Mouse (Mus musculus): ENCODE measurements around the gene Ambp. TPM values are rescaled to one million over a fixed set of nuclear protein-coding genes. Genes with fewer than 3 reads are reported as not detected.

The Ambp gene
- polyA plus RNA-seq, 1 experiment from 2014 or later = 1.5 TPM

DNA sequence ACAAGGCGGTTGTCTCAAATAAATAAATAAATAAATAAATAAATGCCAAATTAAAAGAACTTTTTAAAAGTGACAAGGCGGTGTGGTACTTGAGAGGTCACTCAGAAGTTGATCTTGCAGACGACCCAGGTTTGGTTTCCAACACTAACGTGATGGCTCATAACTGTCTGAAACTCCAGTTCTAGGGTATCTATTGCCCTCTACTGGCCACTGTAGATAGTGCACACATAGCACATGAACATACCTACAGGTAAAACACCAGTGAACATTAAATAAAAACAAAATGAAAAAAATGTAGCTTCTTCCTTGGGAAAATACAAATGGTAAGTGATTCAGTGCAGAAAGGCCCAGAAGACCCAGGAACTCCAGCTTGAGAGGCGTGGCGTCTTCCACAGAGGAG, 7.3 kb downstream of the Ambp start:
- H3K27ac ChIP-seq (ENCODE audit: low read length) = no peak overlapping the region
- H3K4me2 ChIP-seq (ENCODE audit: low read depth, low read length) = no peak overlapping the region
- 94% methylated on average over 6 of the region's 6 CpGs for WGBS
- ATAC-seq (replicated peaks; ENCODE audit: extremely low read depth, insufficient read depth, low FRiP score) = no peak
- peaks cover 4% of the 10 kb centered on the region for H3K9me3 ChIP-seq (replicated peaks; ENCODE audit: control insufficient read depth, low read length)
- H3K27me3 ChIP-seq (ENCODE audit: control insufficient read depth, insufficient read depth, low read length) = peaks cover 2% of the 10 kb centered on the region
- no peaks in the 10 kb centered on the region for H3K4me1 ChIP-seq (ENCODE audit: control insufficient read depth, insufficient read depth, low read length)
- H3K9ac ChIP-seq (ENCODE audit: low read length) = no peak overlapping the region
- H3K36me3 ChIP-seq (ENCODE audit: control insufficient read depth, insufficient read depth) = no peaks in the 10 kb centered on the region
- no peak overlapping the region for H3K4me3 ChIP-seq (ENCODE audit: low read length)

DNA sequence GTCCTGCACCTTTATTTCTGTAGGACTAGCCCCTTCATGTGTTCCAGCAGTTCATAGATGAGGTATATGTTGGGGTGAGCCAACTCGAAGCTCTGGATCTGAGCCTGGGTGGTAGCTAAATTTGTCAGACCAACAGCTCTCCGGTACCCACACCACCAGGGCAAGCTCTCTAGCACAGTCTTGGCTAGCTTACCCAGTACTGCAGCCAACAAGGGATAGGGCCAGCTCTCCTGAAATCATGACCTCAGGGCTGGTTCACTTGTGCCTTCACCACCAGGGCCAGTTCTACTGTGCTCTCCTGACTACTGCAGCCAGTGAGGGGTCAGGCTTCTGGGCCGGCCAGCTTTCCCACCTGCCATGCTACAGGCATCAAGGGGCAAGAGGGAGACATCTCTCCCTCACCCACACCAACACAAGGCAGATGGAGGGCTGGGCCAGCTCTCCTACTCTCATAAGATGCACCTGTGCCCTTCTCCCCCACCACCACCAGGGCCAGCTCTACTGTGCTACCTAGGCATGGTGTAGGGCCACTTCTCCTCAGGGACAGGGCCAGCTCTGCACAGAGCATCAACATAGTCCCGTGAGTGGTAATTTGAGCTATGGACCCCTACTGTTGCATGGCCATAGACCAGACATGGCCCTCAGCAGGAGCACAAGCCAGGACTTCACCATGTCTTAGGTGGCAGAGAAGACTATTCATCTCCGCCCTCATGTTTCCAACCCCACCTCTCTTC, 24.5 kb downstream of the Ambp start:
- 82% methylated on average over 5 of the region's 5 CpGs for WGBS
- H3K4me1 ChIP-seq (ENCODE audit: control insufficient read depth, insufficient read depth, low read length) = no peaks in the 10 kb centered on the region
- H3K4me3 ChIP-seq (ENCODE audit: low read length) = no peak overlapping the region
- no peak overlapping the region for H3K9ac ChIP-seq (ENCODE audit: low read length)
- ATAC-seq (replicated peaks; ENCODE audit: extremely low read depth, insufficient read depth, low FRiP score) = no peak
- peaks cover 11% of the 10 kb centered on the region; the same call in 1 of the 2 replicates for H3K36me3 ChIP-seq (ENCODE audit: control insufficient read depth, insufficient read depth)
- H3K9me3 ChIP-seq (replicated peaks; ENCODE audit: control insufficient read depth, low read length) = no peaks in the 10 kb centered on the region
- H3K4me2 ChIP-seq (ENCODE audit: low read depth, low read length) = no peak overlapping the region
- H3K27ac ChIP-seq (ENCODE audit: low read length) = no peak overlapping the region
- H3K27me3 ChIP-seq (ENCODE audit: control insufficient read depth, insufficient read depth, low read length) = no peaks in the 10 kb centered on the region

DNA sequence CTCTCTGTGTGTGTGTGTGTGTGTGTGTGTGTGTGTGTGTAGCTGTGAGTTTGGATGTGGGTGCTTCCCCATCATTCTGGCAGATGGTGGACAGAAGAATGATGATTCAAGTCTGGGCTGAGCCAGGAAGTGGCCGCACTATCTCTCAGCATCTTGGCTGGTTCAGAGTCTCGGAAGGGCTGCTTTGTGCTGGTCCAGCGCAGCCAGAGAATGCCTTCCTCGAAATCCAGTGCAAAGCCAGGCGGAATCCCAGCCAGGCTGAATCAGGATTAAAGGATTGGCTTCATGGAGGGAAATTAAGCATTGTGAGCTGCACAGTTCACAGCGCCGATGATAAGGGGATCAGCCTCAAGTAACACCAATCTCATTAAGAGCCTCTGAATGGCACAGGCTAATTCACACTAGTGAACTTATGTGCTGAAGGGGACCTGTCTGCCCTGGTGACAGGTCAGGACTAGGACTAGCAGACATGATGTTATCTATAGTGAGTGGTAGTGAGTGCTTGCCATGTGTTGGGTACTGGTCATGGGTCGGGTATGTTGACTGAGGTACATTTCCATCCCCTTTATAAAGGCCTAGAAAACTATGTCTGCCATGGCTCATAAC, 29.6 kb downstream of the Ambp start:
- no peaks in the 10 kb centered on the region for H3K27me3 ChIP-seq (ENCODE audit: control insufficient read depth, insufficient read depth, low read length)
- H3K4me1 ChIP-seq (ENCODE audit: control insufficient read depth, insufficient read depth, low read length) = no peaks in the 10 kb centered on the region
- H3K4me3 ChIP-seq (ENCODE audit: low read length) = no peak overlapping the region
- H3K4me2 ChIP-seq (ENCODE audit: low read depth, low read length) = no peak overlapping the region
- H3K27ac ChIP-seq (ENCODE audit: low read length) = no peak overlapping the region
- ATAC-seq (replicated peaks; ENCODE audit: extremely low read depth, insufficient read depth, low FRiP score) = no peak
- peaks cover 12% of the 10 kb centered on the region for H3K36me3 ChIP-seq (ENCODE audit: control insufficient read depth, insufficient read depth)
- 74% methylated on average over 8 of the region's 8 CpGs for WGBS
- H3K9ac ChIP-seq (ENCODE audit: low read length) = no peak overlapping the region
- 0 out of 2 replicates have a peak, but pooled peaks cover 2% of the 10 kb centered on the region for H3K9me3 ChIP-seq (replicated peaks; ENCODE audit: control insufficient read depth, low read length)

DNA sequence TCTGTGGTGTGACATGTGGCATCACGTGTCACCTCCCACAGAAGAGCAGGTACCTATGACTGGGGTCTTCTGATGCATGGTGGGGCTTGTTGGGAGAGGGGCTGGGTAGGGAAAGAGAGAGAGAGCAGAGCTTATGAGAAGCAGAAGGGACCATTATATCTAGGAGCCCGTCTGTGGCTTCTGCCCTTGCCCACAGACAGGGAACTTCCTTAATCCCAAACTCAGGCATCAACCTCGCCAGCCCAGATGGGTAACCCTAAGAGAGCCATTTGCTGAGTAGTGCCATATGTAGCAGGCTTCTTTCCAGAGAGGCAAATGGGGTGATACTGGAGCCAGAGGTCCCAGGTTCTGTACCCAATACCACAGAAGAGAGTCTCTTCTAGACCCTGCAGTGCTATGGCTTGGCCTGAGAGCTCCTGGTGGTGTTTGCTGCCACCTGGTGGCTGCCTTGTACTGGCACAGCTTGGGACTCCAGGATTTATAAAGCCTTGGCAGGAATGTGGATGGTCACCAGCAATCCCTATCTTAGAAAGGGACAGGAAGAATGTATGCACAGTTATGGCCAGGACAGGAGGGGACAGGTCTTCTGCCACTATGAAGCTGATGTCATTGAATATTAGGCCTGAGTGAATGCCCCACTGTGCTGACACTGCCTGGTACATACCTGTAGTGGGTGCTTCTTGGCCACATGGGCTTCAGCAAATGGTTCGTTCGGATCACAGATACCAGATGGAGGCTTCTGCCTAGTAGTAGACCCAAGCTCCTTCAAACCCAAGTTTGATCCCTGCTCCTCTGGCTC, 35.8 kb downstream of the Ambp start:
- Histone ChIP-seq H3K36me3 (ENCODE audit: control insufficient read depth, insufficient read depth) (peaks cover 12% of the 10 kb centered on the region), H3K9me3 (replicated peaks; ENCODE audit: control insufficient read depth, low read length) (0 out of 2 replicates have a peak, but pooled peaks cover 2% of the 10 kb centered on the region), H3K27ac (ENCODE audit: low read length) (no peak overlapping the region), H3K9ac (ENCODE audit: low read length) (no peak overlapping the region), H3K4me2 (ENCODE audit: low read depth, low read length) (no peak overlapping the region), H3K4me3 (ENCODE audit: low read length) (no peak overlapping the region), H3K4me1 (ENCODE audit: control insufficient read depth, insufficient read depth, low read length) (no peaks in the 10 kb centered on the region), H3K27me3 (ENCODE audit: control insufficient read depth, insufficient read depth, low read length) (no peaks in the 10 kb centered on the region)
- 86% methylated on average over 5 of the region's 5 CpGs for WGBS
- ATAC-seq (replicated peaks; ENCODE audit: extremely low read depth, insufficient read depth, low FRiP score) = peak; percentile 72

DNA sequence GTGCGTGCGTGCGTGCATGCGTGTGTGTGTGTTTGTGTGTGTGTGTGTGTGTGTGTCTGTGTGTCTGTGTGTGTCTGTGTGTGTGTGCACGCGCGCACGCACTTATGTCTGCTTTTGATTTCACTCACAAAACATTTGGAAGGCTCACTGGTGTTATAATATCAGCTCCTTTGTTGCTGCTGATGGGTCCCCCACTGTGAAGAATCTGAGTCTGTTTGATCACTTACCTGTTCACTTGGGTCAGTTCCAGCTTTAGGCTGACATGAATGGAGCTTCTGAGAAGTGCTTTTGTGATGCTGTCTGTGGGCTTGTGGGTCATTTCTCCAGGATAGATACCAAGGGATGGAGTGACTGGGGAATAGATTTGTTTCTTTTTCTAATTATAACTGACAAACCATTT, 48.9 kb downstream of the Ambp start:
- no peak overlapping the region for H3K9ac ChIP-seq (ENCODE audit: low read length)
- no peak for ATAC-seq (replicated peaks; ENCODE audit: extremely low read depth, insufficient read depth, low FRiP score)
- no peaks in the 10 kb centered on the region for H3K4me1 ChIP-seq (ENCODE audit: control insufficient read depth, insufficient read depth, low read length)
- H3K4me3 ChIP-seq (ENCODE audit: low read length) = no peak overlapping the region
- no peaks in the 10 kb centered on the region for H3K27me3 ChIP-seq (ENCODE audit: control insufficient read depth, insufficient read depth, low read length)
- H3K9me3 ChIP-seq (replicated peaks; ENCODE audit: control insufficient read depth, low read length) = no peaks in the 10 kb centered on the region
- WGBS = 94% methylated on average over 8 of the region's 8 CpGs
- no peak overlapping the region for H3K27ac ChIP-seq (ENCODE audit: low read length)
- no peak overlapping the region for H3K4me2 ChIP-seq (ENCODE audit: low read depth, low read length)
- H3K36me3 ChIP-seq (ENCODE audit: control insufficient read depth, insufficient read depth) = peaks cover 9% of the 10 kb centered on the region

DNA sequence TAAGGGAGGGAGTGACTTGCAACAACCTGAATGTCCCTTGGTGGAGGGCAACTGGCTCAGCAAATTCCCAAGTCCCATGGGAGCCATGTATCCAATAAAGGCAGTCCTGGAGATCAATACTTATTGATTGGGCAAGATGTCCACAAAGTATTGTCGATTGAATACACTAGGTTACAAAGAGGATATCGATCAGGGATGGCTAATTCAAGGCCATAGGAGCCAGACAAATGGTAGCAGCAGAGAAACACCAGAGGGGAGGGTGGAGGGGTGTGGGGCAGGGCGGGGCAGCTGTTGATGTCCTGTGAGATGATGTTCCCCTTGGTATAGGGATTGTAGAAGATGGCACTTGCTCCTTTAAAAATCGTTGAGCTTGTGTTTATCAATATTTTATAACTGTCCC, 52.6 kb downstream of the Ambp start:
- WGBS = 82% methylated on average over 4 of the region's 4 CpGs
- H3K27ac ChIP-seq (ENCODE audit: low read length) = no peak overlapping the region
- H3K4me3 ChIP-seq (ENCODE audit: low read length) = no peak overlapping the region
- peaks cover 4% of the 10 kb centered on the region; the same call in 1 of the 2 replicates for H3K4me1 ChIP-seq (ENCODE audit: control insufficient read depth, insufficient read depth, low read length)
- ATAC-seq (replicated peaks; ENCODE audit: extremely low read depth, insufficient read depth, low FRiP score) = no peak
- H3K36me3 ChIP-seq (ENCODE audit: control insufficient read depth, insufficient read depth) = peaks cover 4% of the 10 kb centered on the region
- no peak overlapping the region for H3K4me2 ChIP-seq (ENCODE audit: low read depth, low read length)
- H3K27me3 ChIP-seq (ENCODE audit: control insufficient read depth, insufficient read depth, low read length) = no peaks in the 10 kb centered on the region
- no peak overlapping the region for H3K9ac ChIP-seq (ENCODE audit: low read length)
- 0 out of 2 replicates have a peak, but pooled peaks cover 2% of the 10 kb centered on the region for H3K9me3 ChIP-seq (replicated peaks; ENCODE audit: control insufficient read depth, low read length)

DNA sequence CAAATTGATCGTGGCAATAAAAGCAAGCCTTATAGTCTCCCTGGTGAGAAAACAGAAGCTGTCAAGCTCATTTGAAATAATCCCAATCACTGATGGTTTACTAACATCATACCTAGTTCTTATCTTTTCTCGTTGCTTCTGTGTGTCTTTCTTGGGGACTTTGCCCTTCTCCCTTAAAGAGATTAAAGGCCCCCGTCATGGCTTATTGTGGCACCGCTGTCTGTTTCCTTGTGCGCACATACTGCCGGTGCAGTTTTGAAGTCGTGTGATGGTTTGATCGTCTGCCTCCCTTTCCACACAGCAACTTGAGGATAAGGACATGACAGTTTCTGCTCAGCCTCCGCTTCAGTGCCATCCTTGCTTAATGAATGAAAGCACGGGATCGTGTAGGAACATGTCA, 54.1 kb downstream of the Ambp start:
- no peaks in the 10 kb centered on the region for H3K27me3 ChIP-seq (ENCODE audit: control insufficient read depth, insufficient read depth, low read length)
- no peak for ATAC-seq (replicated peaks; ENCODE audit: extremely low read depth, insufficient read depth, low FRiP score)
- H3K27ac ChIP-seq (ENCODE audit: low read length) = no peak overlapping the region
- WGBS = 89% methylated on average over 11 of the region's 11 CpGs
- H3K4me1 ChIP-seq (ENCODE audit: control insufficient read depth, insufficient read depth, low read length) = peaks cover 4% of the 10 kb centered on the region; the same call in 1 of the 2 replicates
- H3K9ac ChIP-seq (ENCODE audit: low read length) = no peak overlapping the region
- H3K9me3 ChIP-seq (replicated peaks; ENCODE audit: control insufficient read depth, low read length) = 0 out of 2 replicates have a peak, but pooled peaks cover 2% of the 10 kb centered on the region
- peaks cover 4% of the 10 kb centered on the region for H3K36me3 ChIP-seq (ENCODE audit: control insufficient read depth, insufficient read depth)
- H3K4me2 ChIP-seq (ENCODE audit: low read depth, low read length) = no peak overlapping the region
- no peak overlapping the region for H3K4me3 ChIP-seq (ENCODE audit: low read length)

DNA sequence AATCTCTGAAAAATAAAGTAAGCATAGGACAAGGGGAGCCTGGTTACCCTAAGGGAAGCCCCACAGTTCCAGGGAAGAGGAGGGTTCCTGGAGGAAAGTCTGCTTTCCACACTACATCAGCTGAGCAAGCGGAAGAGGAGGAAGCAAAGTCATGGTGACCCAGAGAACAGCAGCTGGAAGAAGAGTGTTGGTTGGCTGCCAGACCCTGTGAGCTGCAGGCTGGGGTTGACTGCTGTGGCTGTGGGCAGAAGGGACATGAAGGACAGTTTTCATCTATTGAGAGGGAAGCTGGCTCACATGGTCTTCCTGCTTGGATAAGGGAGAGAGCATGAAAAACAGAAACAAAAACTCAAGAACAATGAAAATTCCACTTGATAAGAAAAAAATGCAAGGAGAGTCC, 57.0 kb downstream of the Ambp start:
- no peak overlapping the region for H3K4me2 ChIP-seq (ENCODE audit: low read depth, low read length)
- peaks cover 2% of the 10 kb centered on the region; the same call in 1 of the 2 replicates for H3K36me3 ChIP-seq (ENCODE audit: control insufficient read depth, insufficient read depth)
- peaks cover 6% of the 10 kb centered on the region for H3K4me1 ChIP-seq (ENCODE audit: control insufficient read depth, insufficient read depth, low read length)
- no peaks in the 10 kb centered on the region for H3K27me3 ChIP-seq (ENCODE audit: control insufficient read depth, insufficient read depth, low read length)
- 0 out of 2 replicates have a peak, but pooled peaks cover 2% of the 10 kb centered on the region for H3K9me3 ChIP-seq (replicated peaks; ENCODE audit: control insufficient read depth, low read length)
- peak overlapping the region; percentile 68 for H3K27ac ChIP-seq (ENCODE audit: low read length)
- no peak overlapping the region for H3K9ac ChIP-seq (ENCODE audit: low read length)
- peak; percentile 86 for ATAC-seq (replicated peaks; ENCODE audit: extremely low read depth, insufficient read depth, low FRiP score)
- no peak overlapping the region for H3K4me3 ChIP-seq (ENCODE audit: low read length)
- 27% methylated on average over 1 of the region's 1 CpGs for WGBS
